Mouse (Mus musculus) CH12.LX (cell line): ENCODE results near the gene Emp1. TPM values are rescaled to one million over a fixed set of nuclear protein-coding genes. Genes with fewer than 3 reads are reported as not detected.

Source experiments
- DNase-seq: peaks from one replicate; pipeline ENCODE4 v3.0.0-alpha.2; 2013; ENCODE audit errors: extremely low read depth
- H3K27ac ChIP-seq: 2 replicates; pipeline ENCODE4 v1.5.1; 2012; ENCODE audit warnings: low read depth, mild to moderate bottlenecking, control low read depth, moderate library complexity; ENCODE audit not compliant: insufficient read depth
- H3K27me3 ChIP-seq: replicated peaks from 2 replicates; pipeline ENCODE3; 2012; ENCODE audit warnings: inconsistent platforms
- H3K36me3 ChIP-seq, 2 experiments: replicated peaks in 1 of 2; 2 replicates each; pipeline versions ENCODE3 to v1.6.1; 2012; ENCODE audit warnings: inconsistent platforms in 1 of 2, low read length in 1 of 2, mild to moderate bottlenecking in 1 of 2, mixed read lengths in 1 of 2, moderate library complexity in 1 of 2; ENCODE audit not compliant: control insufficient read depth in 1 of 2, insufficient read depth in 1 of 2
- H3K4me1 ChIP-seq, 2 experiments: 2 replicates each; pipeline ENCODE4 v1.6.1; 2012; ENCODE audit warnings: inconsistent platforms in 1 of 2, moderate library complexity in 1 of 2; ENCODE audit not compliant: insufficient read depth in 2 of 2, control insufficient read depth in 1 of 2
- H3K4me2 ChIP-seq: 2 replicates; pipeline ENCODE4 v1.6.1; 2012; ENCODE audit warnings: low read depth, mild to moderate bottlenecking, control low read depth; ENCODE audit not compliant: poor library complexity, insufficient read depth, severe bottlenecking
- H3K4me3 ChIP-seq, 3 experiments: fragments of 150-350 bp in 1 of 3; sonication (generic) in 1 of 3; replicated peaks in 1 of 3; 2 replicates each; pipeline versions ENCODE3 to v1.5.1; 2011 to 2012; ENCODE audit warnings: low read depth in 2 of 3, low read length in 2 of 3, mild to moderate bottlenecking in 2 of 3, moderate library complexity in 2 of 3, control low read depth in 1 of 3, improper control_type of control experiment in 1 of 3, inconsistent platforms in 1 of 3, mixed read lengths in 1 of 3; ENCODE audit not compliant: poor library complexity in 1 of 3
- H3K79me2 ChIP-seq: replicated peaks from 2 replicates; pipeline ENCODE4 v1.6.1; 2012; ENCODE audit warnings: mild to moderate bottlenecking, moderate library complexity; ENCODE audit not compliant: control insufficient read depth, poor library complexity, insufficient read depth, severe bottlenecking; ENCODE audit errors: extremely low read depth
- H3K9ac ChIP-seq: 2 replicates; pipeline ENCODE4 v1.6.1; 2012; ENCODE audit warnings: low read depth, mild to moderate bottlenecking, control low read depth, moderate library complexity; ENCODE audit not compliant: insufficient read depth
- H3K9me3 ChIP-seq: replicated peaks from 2 replicates; pipeline ENCODE3; 2012; ENCODE audit warnings: low read length, inconsistent platforms, mixed read lengths
- BHLHE40 ChIP-seq: IDR thresholded peaks from 2 replicates; pipeline ENCODE4 v1.6.1; 2011; ENCODE audit warnings: mild to moderate bottlenecking, low read depth, low read length, improper control_type of control experiment
- CTCF ChIP-seq, 2 experiments: IDR thresholded peaks in 1 of 2; conservative IDR thresholded peaks in 1 of 2; 2 replicates each; pipeline ENCODE4 v1.5.1; 2011 to 2012; ENCODE audit warnings: low read depth in 2 of 2, low read length in 2 of 2, improper control_type of control experiment in 1 of 2, inconsistent platforms in 1 of 2, mild to moderate bottlenecking in 1 of 2, moderate library complexity in 1 of 2
- E2F4 ChIP-seq: IDR thresholded peaks from 2 replicates; pipeline ENCODE4 v1.6.1; 2011; ENCODE audit warnings: low read depth, low read length, improper control_type of control experiment; ENCODE audit not compliant: insufficient replicate concordance
- ELF1 ChIP-seq: IDR thresholded peaks from 2 replicates; pipeline ENCODE4 v1.6.1; 2014; ENCODE audit warnings: low read depth, mild to moderate bottlenecking, inconsistent platforms, low read length, improper control_type of control experiment
- EP300 ChIP-seq: IDR thresholded peaks from 2 replicates; pipeline ENCODE4 v1.6.1; 2011; ENCODE audit warnings: low read length, improper control_type of control experiment
- ETS1 ChIP-seq: conservative IDR thresholded peaks from 2 replicates; pipeline ENCODE4 v1.6.1; 2012; ENCODE audit warnings: low read depth, mild to moderate bottlenecking, inconsistent platforms, low read length, improper control_type of control experiment, moderate library complexity
- IRF4 ChIP-seq: IDR thresholded peaks from 2 replicates; pipeline ENCODE4 v1.6.1; 2014; ENCODE audit warnings: low read depth, mild to moderate bottlenecking, inconsistent platforms, low read length, improper control_type of control experiment
- JUND ChIP-seq: conservative IDR thresholded peaks from 2 replicates; pipeline ENCODE4 v1.6.1; 2011; ENCODE audit warnings: low read depth, low read length, improper control_type of control experiment
- KAT2A ChIP-seq: IDR thresholded peaks from 2 replicates; pipeline ENCODE4 v1.6.1; 2012; ENCODE audit warnings: low read length, improper control_type of control experiment, inconsistent platforms; ENCODE audit not compliant: insufficient replicate concordance
- MAFK ChIP-seq: IDR thresholded peaks from 2 replicates; pipeline ENCODE4 v1.6.1; 2011; ENCODE audit warnings: low read length, improper control_type of control experiment; ENCODE audit not compliant: insufficient replicate concordance
- MAZ ChIP-seq: IDR thresholded peaks from 2 replicates; pipeline ENCODE4 v1.6.1; 2012; ENCODE audit warnings: low read depth, mild to moderate bottlenecking, inconsistent platforms, low read length, improper control_type of control experiment, moderate library complexity
- MXI1 ChIP-seq: IDR thresholded peaks from 2 replicates; pipeline ENCODE4 v1.6.1; 2011; ENCODE audit warnings: mild to moderate bottlenecking, low read depth, low read length, improper control_type of control experiment
- POLR2A ChIP-seq: IDR thresholded peaks from 2 replicates; pipeline ENCODE4 v1.6.1; 2011; ENCODE audit warnings: low read depth, mild to moderate bottlenecking, improper control_type of control experiment, low read length
- RAD21 ChIP-seq: IDR thresholded peaks from 2 replicates; pipeline ENCODE4 v1.6.1; 2011; ENCODE audit warnings: low read depth, mild to moderate bottlenecking, low read length, improper control_type of control experiment, moderate library complexity
- RCOR1 ChIP-seq: conservative IDR thresholded peaks from 2 replicates; pipeline ENCODE4 v1.6.1; 2012; ENCODE audit warnings: low read depth, mild to moderate bottlenecking, inconsistent platforms, low read length, improper control_type of control experiment
- SIN3A ChIP-seq: IDR thresholded peaks from 2 replicates; pipeline ENCODE4 v1.6.1; 2012; ENCODE audit warnings: low read length, improper control_type of control experiment, inconsistent platforms
- TCF12 ChIP-seq: IDR thresholded peaks from 2 replicates; pipeline ENCODE4 v1.6.1; 2014; ENCODE audit warnings: low read depth, mild to moderate bottlenecking, inconsistent platforms, low read length, improper control_type of control experiment
- USF2 ChIP-seq: conservative IDR thresholded peaks from 2 replicates; pipeline ENCODE4 v1.6.1; 2011; ENCODE audit warnings: low read depth, low read length, improper control_type of control experiment
- dilution Hi-C: fragments of 300-500 bp; cut with MboI; formaldehyde crosslinking; loops from 2 replicates; pipeline ENCODE4 v1.14.3; 2020; ENCODE audit warnings: low sequenced_read_pairs; ENCODE audit not compliant: extremely low pct_unique_long_range_greater_than_20kb, extremely low pct_ligation_motif_present
- in situ Hi-C: fragments of 300-500 bp; cut with MboI; formaldehyde crosslinking; loops from 3 replicates; pipeline ENCODE4 v1.14.3; 2019; ENCODE audit warnings: low sequenced_read_pairs, low pct_ligation_motif_present, low pct_unique_long_range_greater_than_20kb, mixed read lengths
- polyA plus RNA-seq: library from polyadenylated mRNA; unstranded; fragments of >175 nt; gene quantifications from 2 replicates; pipeline ENCODE4 v1.2.1, GENCODE M21; 2012; ENCODE audit warnings: low read depth; ENCODE audit not compliant: insufficient read length
- total RNA-seq, 2 experiments: library from RNA; depleted of rRNA; stranded (reverse); fragments of 300-350 nt in 1 of 2; fragments of >200 nt in 1 of 2; gene quantifications; 2 replicates each; pipeline ENCODE4 v1.2.3; 2012 to 2014

The Emp1 gene
- total and polyA plus RNA-seq, 3 experiments: 1.9 to 11.3 (median 7.0) TPM

DNA sequence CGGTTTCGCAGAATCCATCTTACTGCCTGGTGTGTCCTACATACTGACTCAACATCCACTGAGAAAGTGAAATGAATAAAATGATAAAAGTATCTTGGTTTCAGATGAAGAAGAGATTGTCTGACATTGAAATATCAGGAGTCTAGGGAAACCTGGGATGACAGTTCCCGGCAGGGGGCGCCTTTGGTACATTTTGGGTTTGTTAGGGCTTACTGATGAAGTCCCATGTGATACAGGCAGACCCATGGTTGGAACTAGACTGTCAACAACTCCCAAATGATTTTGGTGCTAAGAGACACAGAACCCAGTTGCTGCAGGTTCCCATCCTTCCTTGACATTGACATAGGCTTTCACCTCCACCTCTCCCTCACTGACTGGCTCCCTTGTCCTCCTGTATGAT is 34.7 kb downstream of the Emp1 start:
- no peak overlapping the region for H3K27ac ChIP-seq
- in situ Hi-C loops: no loop called here
- H3K27me3 ChIP-seq: peaks cover 6% of the 10 kb centered on the region
- dilution Hi-C loops: no loop called here
- no peak overlapping the region for H3K4me3 ChIP-seq
- no peaks in the 10 kb centered on the region for H3K79me2 ChIP-seq
- peak in 1 of 2 experiments; percentile 46; a peak in 2 of 4 replicates for TF ChIP-seq CTCF (conservative IDR thresholded peaks at IDR 0.05 in 1 of 2, IDR thresholded peaks at IDR 0.05 in 1 of 2; ENCODE audit: low read depth in 2 of 2, low read length in 2 of 2)
- TF ChIP-seq ETS1: no peak
- no peak for TF ChIP-seq JUND
- H3K9me3 ChIP-seq: no peaks in the 10 kb centered on the region
- H3K9ac ChIP-seq: no peak overlapping the region
- H3K4me1 ChIP-seq: no peaks in the 10 kb centered on the region
- H3K4me2 ChIP-seq: no peak overlapping the region
- DNase-seq: peak; percentile 31
- no peaks in the 10 kb centered on the region for H3K36me3 ChIP-seq

DNA sequence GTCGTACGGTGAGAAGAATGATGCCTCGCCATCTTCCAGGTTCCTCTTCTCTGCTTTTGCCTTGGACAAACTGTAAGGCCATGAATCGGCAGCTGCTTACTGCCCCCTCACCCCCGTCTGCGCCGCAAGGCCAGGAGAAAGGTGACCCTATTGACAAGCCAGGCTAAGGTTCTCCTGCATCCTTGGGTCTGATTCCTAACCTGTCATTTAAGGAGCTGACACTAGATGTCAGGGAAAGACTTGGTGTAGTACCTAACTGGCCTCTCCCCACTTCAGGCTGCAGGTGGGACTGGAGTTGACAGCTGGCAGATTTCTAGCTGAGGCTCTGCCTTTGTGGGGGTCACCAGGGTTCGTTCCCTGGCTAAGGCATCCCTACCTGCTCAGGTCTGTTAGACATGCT is 35.4 kb downstream of the Emp1 start:
- in situ Hi-C loops: no loop called here

DNA sequence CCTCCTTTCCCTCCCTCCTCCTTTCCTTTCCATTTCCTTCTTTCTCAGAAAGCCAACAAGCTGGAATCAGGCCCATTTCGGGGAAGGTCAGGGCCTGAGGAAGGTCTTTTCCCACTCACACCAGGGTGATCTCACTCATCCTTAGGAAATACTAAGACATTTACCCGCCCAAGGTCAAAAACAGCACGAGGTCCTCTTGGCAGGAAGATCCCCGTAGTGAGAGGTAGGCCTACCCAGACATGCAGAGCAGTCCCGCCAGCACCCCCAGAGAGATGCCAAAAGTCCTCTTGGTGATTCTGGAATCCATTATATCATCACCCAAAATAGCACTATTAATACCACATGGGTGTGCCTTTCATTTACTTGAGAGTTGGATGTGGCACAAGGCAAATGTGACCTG is 36.5 kb downstream of the Emp1 start:
- H3K4me3 ChIP-seq: no peak overlapping the region
- H3K9ac ChIP-seq: no peak overlapping the region
- no peak overlapping the region for H3K27ac ChIP-seq
- no peaks in the 10 kb centered on the region for H3K4me1 ChIP-seq
- dilution Hi-C loops: no loop called here
- DNase-seq: no peak
- H3K4me2 ChIP-seq: no peak overlapping the region
- H3K27me3 ChIP-seq: peaks cover 13% of the 10 kb centered on the region
- in situ Hi-C loops: no loop called here
- H3K9me3 ChIP-seq: no peaks in the 10 kb centered on the region
- no peak for TF ChIP-seq EP300
- TF ChIP-seq MAZ: no peak
- TF ChIP-seq JUND: no peak
- no peak for TF ChIP-seq E2F4
- no peak for TF ChIP-seq USF2
- TF ChIP-seq IRF4: no peak
- TF ChIP-seq POLR2A: no peak
- TF ChIP-seq RCOR1: no peak
- no peak for TF ChIP-seq ELF1
- TF ChIP-seq TCF12: no peak
- no peak for TF ChIP-seq BHLHE40
- TF ChIP-seq SIN3A: no peak
- no peak for TF ChIP-seq RAD21
- TF ChIP-seq MAFK: no peak
- TF ChIP-seq KAT2A: no peak
- no peaks in the 10 kb centered on the region for H3K36me3 ChIP-seq
- no peaks in the 10 kb centered on the region for H3K79me2 ChIP-seq

More for the DNA sequence above, 35.4 kb downstream of the Emp1 start:
- Histone ChIP-seq H3K4me2 (no peak overlapping the region), H3K27ac (no peak overlapping the region), H3K27me3 (peaks cover 7% of the 10 kb centered on the region), H3K79me2 (no peaks in the 10 kb centered on the region), H3K4me3 (no peak overlapping the region), H3K4me1 (no peaks in the 10 kb centered on the region), H3K36me3 (no peaks in the 10 kb centered on the region), H3K9me3 (no peaks in the 10 kb centered on the region), H3K9ac (no peak overlapping the region)
- dilution Hi-C loops: no loop called here
- DNase-seq: no peak
- no peak for TF ChIP-seq CTCF (conservative IDR thresholded peaks at IDR 0.05 in 1 of 2, IDR thresholded peaks at IDR 0.05 in 1 of 2; ENCODE audit: low read depth in 2 of 2, low read length in 2 of 2)
- no peak for TF ChIP-seq RCOR1
- no peak for TF ChIP-seq BHLHE40
- TF ChIP-seq JUND: no peak
- no peak for TF ChIP-seq MXI1
